Mouse (Mus musculus) kidney, adult 2 months (tissue): Measurements from ENCODE around the gene Arf4.
"Not testable (repeated sequence)": the region's sequence is repeated elsewhere in the genome, so short reads cannot be mapped to it uniquely, and the experiment has no call there.

Source experiments
- CTCF ChIP-seq: fragments of 200-500 bp; conservative IDR thresholded peaks from 2 replicates; pipeline ENCODE4 v1.5.1; 2011; ENCODE audit warnings: low read depth, mild to moderate bottlenecking, control low read depth, low read length, moderate library complexity, mixed read lengths; ENCODE audit not compliant: insufficient read depth, insufficient read length
- POLR2A ChIP-seq: fragments of 200-500 bp; IDR thresholded peaks from one replicate; pipeline ENCODE4 v1.6.1; 2011; ENCODE audit warnings: low read depth, low read length, control low read depth

- not testable (repeated sequence) for TF ChIP-seq POLR2A, CTCF
Observed at GRCm38 (mm10) chr14:26705246-26705645, 67.4 kb downstream of the Arf4 start.
